Mouse (Mus musculus): ENCODE measurements at regions not wholly inside any gene's neighbourhood (a gene's known extent, or its start where the extent isn't known, plus 50 kb on each side); places are given as distances from the start of the nearest gene placed in this dataset.

DNA sequence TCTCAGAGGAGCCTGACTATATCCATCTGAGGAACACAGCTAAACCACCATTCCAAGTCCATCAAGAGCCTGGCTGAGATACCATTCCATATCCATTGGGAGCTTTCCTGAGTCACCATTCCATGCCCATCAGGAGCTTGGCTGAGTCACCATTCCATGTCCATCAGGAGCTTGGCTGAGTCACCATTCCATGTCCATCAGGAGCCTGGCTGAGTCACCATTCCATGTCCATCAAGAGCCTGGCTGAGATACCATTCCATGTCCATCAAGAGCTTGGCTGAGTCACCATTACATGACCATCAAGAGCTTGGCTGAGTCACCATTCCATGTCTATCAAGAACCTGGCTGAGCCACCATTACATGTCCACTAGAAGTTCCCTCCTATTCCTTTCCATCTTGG, 288.7 kb upstream of the N4bp1 start:
- no peak overlapping the region for H3K27ac ChIP-seq (ENCODE audit: insufficient read depth, low read depth, low read length)
- no peak for TF ChIP-seq CTCF (IDR thresholded peaks at IDR 0.05; ENCODE audit: insufficient read depth, low read depth, low read length)
- no peak for TF ChIP-seq POLR2A (IDR thresholded peaks at IDR 0.05; ENCODE audit: insufficient read depth, low read depth, low read length)
- no peaks in the 10 kb centered on the region for H3K4me1 ChIP-seq (ENCODE audit: control insufficient read depth, insufficient read depth, low read length)
- H3K4me3 ChIP-seq (ENCODE audit: insufficient read depth, low read depth, low read length), result no peak overlapping the region

DNA sequence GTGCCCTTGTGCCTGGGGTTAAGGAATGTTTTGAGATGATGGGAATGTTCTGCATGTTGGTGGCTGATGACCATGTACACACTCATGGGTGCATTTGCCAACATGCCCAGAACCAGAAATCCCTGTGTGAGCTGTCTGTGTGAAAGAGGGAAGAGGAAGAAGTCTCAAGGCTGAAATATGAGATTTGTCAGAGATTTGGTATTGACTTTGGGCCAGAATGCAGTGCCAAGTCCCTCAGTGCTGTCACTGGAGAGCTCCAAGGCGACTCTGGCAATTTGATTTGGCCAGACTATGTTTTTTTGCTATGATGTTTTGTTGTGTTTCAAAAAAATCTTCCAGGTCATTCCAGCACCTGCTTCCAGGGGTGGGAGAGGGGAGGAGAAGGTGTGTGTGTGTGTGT, 281.7 kb upstream of the N4bp1 start:
- 80% methylated on average over 1 of the region's 1 CpGs for WGBS
- Histone ChIP-seq H3K4me1 (ENCODE audit: control insufficient read depth, insufficient read depth, low read length) (no peaks in the 10 kb centered on the region), H3K4me3 (ENCODE audit: insufficient read depth, low read depth, low read length) (no peak overlapping the region), H3K27ac (ENCODE audit: insufficient read depth, low read depth, low read length) (no peak overlapping the region)
- no peak for TF ChIP-seq POLR2A (IDR thresholded peaks at IDR 0.05; ENCODE audit: insufficient read depth, low read depth, low read length)

DNA sequence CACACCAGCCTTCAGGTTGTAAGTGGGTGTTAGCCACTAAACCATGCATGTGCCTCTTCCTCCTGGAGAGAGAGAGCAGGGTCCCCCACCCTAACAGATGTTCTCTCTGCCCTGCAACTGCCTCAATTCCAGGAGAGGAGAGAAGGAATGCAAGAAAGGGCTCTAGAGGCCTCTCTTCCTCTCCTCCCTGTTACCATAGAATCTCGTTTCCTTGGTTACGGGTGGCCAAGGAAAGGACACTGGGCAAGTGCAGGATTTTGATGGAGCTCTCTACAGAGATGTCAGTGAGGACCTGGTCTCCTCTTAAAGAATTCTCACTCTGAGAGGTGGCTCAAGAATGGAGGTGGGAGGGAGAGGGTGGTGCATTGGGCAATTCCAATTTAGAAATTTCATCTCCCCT, 275.4 kb upstream of the N4bp1 start:
- TF ChIP-seq CTCF (IDR thresholded peaks at IDR 0.05; ENCODE audit: insufficient read depth, low read depth, low read length), result no peak
- no peak for TF ChIP-seq POLR2A (IDR thresholded peaks at IDR 0.05; ENCODE audit: insufficient read depth, low read depth, low read length)
- 76% methylated on average over 2 of the region's 2 CpGs for WGBS
- H3K27ac ChIP-seq (ENCODE audit: insufficient read depth, low read depth, low read length), result no peak overlapping the region

DNA sequence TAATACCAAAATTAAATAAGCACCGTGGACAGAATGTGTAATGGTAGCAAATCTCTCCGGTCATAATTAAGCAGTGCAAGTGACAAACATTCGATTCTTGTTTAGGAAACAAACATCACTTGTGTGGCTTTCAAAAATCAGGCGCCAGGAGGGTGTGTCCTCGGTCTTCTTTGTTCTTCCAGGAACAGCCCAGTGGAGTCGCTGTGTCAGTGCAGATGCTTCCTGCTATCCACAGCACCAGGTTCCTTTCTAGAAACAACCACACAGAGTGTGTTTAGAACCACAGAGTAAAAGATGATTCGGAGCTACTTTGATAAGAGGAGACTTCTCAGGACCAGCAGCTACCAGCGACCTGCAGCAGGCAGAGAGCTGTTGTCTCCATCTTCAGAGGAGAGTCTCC, 273.3 kb upstream of the N4bp1 start:
- H3K27ac ChIP-seq (ENCODE audit: insufficient read depth, low read depth, low read length), result no peak overlapping the region
- no peaks in the 10 kb centered on the region for H3K4me1 ChIP-seq (ENCODE audit: control insufficient read depth, insufficient read depth, low read length)
- TF ChIP-seq CTCF (IDR thresholded peaks at IDR 0.05; ENCODE audit: insufficient read depth, low read depth, low read length), result no peak
- no peak for TF ChIP-seq POLR2A (IDR thresholded peaks at IDR 0.05; ENCODE audit: insufficient read depth, low read depth, low read length)
- 21% methylated on average over 8 of the region's 8 CpGs for WGBS
- H3K4me3 ChIP-seq (ENCODE audit: insufficient read depth, low read depth, low read length), result no peak overlapping the region

More for the DNA sequence above, 275.4 kb upstream of the N4bp1 start:
- H3K4me1 ChIP-seq (ENCODE audit: control insufficient read depth, insufficient read depth, low read length), result no peaks in the 10 kb centered on the region
- H3K4me3 ChIP-seq (ENCODE audit: insufficient read depth, low read depth, low read length), result no peak overlapping the region

DNA sequence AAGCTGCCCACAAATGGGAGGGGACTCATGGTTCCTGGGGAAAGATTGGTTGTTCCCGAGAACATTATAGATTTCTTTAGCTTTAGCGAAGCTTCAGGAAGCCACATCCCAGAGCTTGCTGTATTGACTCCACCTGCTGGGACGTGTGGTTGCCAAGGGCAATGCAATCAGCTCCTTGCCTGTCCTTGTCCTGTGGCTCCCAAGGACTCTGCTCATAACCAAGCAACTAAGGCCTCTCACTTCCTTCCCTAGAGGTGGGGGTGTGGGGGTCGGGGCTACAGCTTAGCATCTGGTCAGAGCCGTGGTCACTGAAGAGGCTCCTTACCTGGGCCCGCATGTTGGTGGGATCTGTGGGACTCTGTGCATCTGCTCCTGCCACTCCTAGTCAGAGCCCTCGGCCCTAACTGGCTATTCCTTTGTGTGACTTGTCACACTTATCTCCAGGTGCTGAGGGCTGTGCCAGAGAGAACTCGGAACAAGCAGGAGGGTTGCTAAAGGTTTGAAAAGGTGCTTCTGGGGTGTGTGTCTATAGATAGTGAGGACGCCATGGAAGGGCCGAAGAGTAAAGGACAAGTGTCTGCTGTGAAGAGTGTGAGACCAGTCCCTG, 270.9 kb upstream of the N4bp1 start:
- TF ChIP-seq CTCF (IDR thresholded peaks at IDR 0.05; ENCODE audit: insufficient read depth, low read depth, low read length) (no peak), POLR2A (IDR thresholded peaks at IDR 0.05; ENCODE audit: insufficient read depth, low read depth, low read length) (no peak)
- 87% methylated on average over 10 of the region's 10 CpGs for whole genome bisulfite sequencing
- H3K27ac ChIP-seq (ENCODE audit: insufficient read depth, low read depth, low read length), result no peak overlapping the region

DNA sequence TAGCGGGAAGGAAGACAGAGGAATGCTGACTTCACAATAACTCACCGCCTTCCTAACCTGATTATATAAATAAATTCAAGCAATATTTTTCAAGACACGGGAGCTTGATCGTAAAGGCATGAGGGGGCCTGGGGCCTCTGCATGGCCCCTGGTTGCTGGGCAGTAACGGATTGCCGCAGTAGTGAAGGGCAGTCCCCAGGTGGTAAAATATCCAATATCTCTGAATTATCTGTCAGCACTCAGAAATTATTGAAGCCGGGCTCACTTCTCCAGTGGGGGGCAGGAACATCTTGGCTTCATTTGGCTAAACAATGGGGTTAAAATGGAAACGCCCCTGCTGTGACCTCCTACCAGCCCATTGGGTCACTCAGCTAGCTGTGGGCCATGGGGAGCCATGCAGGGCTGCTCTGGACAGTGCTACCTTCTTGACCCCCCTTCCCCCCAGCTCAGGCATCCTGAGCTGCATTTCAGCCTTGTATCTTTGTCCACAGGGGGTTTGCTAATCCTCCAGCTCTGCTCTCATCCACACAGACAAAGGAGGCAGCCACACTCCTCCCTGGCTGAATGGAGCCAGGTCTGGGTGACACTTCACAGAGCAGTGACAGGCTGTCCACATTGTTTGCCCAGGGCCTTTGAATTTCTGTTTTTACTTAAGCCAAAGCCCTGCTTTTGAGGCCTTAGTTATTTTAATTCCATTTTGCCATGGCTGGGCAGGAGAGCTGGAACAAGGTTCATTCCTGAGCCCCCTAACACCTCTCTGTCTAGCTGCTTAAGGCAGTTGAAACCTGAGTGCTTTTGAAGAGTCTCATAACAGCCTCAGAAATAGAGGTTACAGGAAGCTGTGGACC, 267.2 kb upstream of the N4bp1 start:
- no peak overlapping the region for H3K27ac ChIP-seq (ENCODE audit: insufficient read depth, low read depth, low read length)
- H3K4me1 ChIP-seq (ENCODE audit: control insufficient read depth, insufficient read depth, low read length), result no peaks in the 10 kb centered on the region; the same call in 1 of the 2 replicates
- no peak overlapping the region for H3K4me3 ChIP-seq (ENCODE audit: insufficient read depth, low read depth, low read length)
- WGBS, result 60% methylated on average over 8 of the region's 8 CpGs
- no peak for TF ChIP-seq CTCF (IDR thresholded peaks at IDR 0.05; ENCODE audit: insufficient read depth, low read depth, low read length)
- TF ChIP-seq POLR2A (IDR thresholded peaks at IDR 0.05; ENCODE audit: insufficient read depth, low read depth, low read length), result no peak

More for the DNA sequence above, 270.9 kb upstream of the N4bp1 start:
- no peaks in the 10 kb centered on the region; the same call in 1 of the 2 replicates for H3K4me1 ChIP-seq (ENCODE audit: control insufficient read depth, insufficient read depth, low read length)
- no peak overlapping the region for H3K4me3 ChIP-seq (ENCODE audit: insufficient read depth, low read depth, low read length)

DNA sequence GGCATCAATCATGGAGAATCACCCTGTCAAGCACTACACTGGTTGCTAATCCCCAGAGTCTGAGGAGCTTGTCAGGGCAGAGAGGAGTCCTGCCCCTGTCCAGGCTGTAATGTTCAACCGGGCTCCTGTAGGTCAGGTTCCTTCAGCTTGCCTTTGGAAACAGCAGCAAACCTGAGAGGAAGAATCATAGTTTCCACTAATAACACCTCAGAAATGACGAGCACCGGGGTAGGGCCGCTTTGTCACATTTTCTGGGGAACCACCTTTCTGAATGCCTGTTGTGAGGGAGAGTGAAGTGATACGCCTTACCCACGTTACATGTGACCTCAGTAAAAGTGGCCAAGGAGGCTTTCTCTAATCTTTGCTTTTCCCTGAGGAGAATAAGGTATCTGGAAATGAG, 263.8 kb upstream of the N4bp1 start:
- H3K27ac ChIP-seq (ENCODE audit: insufficient read depth, low read depth, low read length), result no peak overlapping the region
- no peaks in the 10 kb centered on the region; the same call in 1 of the 2 replicates for H3K4me1 ChIP-seq (ENCODE audit: control insufficient read depth, insufficient read depth, low read length)
- H3K4me3 ChIP-seq (ENCODE audit: insufficient read depth, low read depth, low read length), result no peak overlapping the region
- TF ChIP-seq CTCF (IDR thresholded peaks at IDR 0.05; ENCODE audit: insufficient read depth, low read depth, low read length), result no peak
- no peak for TF ChIP-seq POLR2A (IDR thresholded peaks at IDR 0.05; ENCODE audit: insufficient read depth, low read depth, low read length)
- 98% methylated on average over 6 of the region's 6 CpGs for WGBS

DNA sequence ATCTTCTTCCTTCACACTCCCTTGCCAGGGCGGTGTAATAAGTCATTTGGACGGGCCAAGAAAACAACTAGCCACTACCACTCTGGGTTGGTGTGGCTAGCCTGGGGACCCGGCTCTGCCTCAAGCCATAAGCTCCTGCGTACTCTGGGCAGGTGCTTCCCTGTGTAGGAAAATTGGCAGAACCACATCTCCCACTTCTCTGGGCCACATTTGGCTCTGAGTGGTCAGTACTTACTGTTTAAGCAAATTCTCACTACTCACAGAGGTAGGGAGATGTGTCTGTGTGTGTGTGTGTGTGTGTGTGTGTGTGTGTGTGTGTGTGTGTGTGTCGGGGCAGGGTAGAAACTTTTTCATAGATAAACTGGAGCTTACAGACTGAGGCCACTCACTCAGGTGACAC, 262.6 kb upstream of the N4bp1 start:
- Histone ChIP-seq H3K4me1 (ENCODE audit: control insufficient read depth, insufficient read depth, low read length) (no peaks in the 10 kb centered on the region; the same call in 1 of the 2 replicates), H3K4me3 (ENCODE audit: insufficient read depth, low read depth, low read length) (no peak overlapping the region), H3K27ac (ENCODE audit: insufficient read depth, low read depth, low read length) (no peak overlapping the region)
- TF ChIP-seq CTCF (IDR thresholded peaks at IDR 0.05; ENCODE audit: insufficient read depth, low read depth, low read length) (no peak), POLR2A (IDR thresholded peaks at IDR 0.05; ENCODE audit: insufficient read depth, low read depth, low read length) (no peak)
- 87% methylated on average over 5 of the region's 5 CpGs for WGBS

DNA sequence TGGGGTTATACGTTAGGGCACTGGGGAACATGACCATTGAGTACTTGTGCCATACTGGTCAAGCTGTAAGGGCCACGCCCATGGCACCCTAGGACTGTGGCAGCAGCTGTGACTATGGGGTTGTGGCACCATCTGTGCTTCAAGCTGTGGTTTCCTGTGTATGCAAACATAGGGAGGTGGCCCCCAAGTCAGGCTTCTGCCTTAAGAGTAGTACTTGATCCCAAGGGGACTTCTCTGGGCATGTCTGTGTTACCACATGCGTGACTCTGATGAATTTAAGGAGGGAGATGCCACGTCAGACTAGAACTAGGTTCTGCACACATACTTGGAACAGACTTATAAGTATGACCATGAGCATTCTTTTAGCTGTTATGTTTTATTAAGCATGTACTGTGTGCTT, 252.4 kb upstream of the N4bp1 start:
- no peaks in the 10 kb centered on the region for H3K4me1 ChIP-seq (ENCODE audit: control insufficient read depth, insufficient read depth, low read length)
- 93% methylated on average over 4 of the region's 4 CpGs for WGBS
- no peak overlapping the region for H3K27ac ChIP-seq (ENCODE audit: insufficient read depth, low read depth, low read length)
- no peak overlapping the region for H3K4me3 ChIP-seq (ENCODE audit: insufficient read depth, low read depth, low read length)
- TF ChIP-seq POLR2A (IDR thresholded peaks at IDR 0.05; ENCODE audit: insufficient read depth, low read depth, low read length), result no peak
- no peak for TF ChIP-seq CTCF (IDR thresholded peaks at IDR 0.05; ENCODE audit: insufficient read depth, low read depth, low read length)
